Mouse (Mus musculus) midbrain, embryonic 16.5 days (tissue): Measurements from ENCODE around the gene Iqschfp. TPM values are rescaled to one million over a fixed set of nuclear protein-coding genes. Genes with fewer than 3 reads are reported as not detected.

Source experiments
- ATAC-seq: fragments of 200-750 bp; cut with Nextera tagmentation; 2 replicates; pipeline ENCODE4 v1.8.0; 2017; ENCODE audit warnings: moderate TSS enrichment
- H3K27ac ChIP-seq: fragments of 300-500 bp; sonication (generic); 2 replicates; pipeline ENCODE4 v1.5.1; 2014; ENCODE audit warnings: mild to moderate bottlenecking, low read length, mixed read lengths
- H3K27me3 ChIP-seq: fragments of 300-500 bp; sonication (generic); 2 replicates; pipeline ENCODE4 v1.6.1; 2014; ENCODE audit warnings: low read depth, low read length, mixed read lengths; ENCODE audit not compliant: control insufficient read depth, insufficient read depth
- H3K36me3 ChIP-seq: fragments of 300-500 bp; sonication (generic); 2 replicates; pipeline ENCODE4 v1.6.1; 2014; ENCODE audit warnings: mild to moderate bottlenecking, low read length, moderate library complexity, mixed read lengths; ENCODE audit not compliant: control insufficient read depth, insufficient read depth
- H3K4me1 ChIP-seq: fragments of 300-500 bp; sonication (generic); 2 replicates; pipeline ENCODE4 v1.6.1; 2014; ENCODE audit warnings: mild to moderate bottlenecking, low read length, mixed read lengths; ENCODE audit not compliant: control insufficient read depth, insufficient read depth
- H3K4me2 ChIP-seq: fragments of 300-500 bp; sonication (generic); 2 replicates; pipeline ENCODE4 v1.6.1; 2014; ENCODE audit warnings: mild to moderate bottlenecking, low read length, mixed read lengths
- H3K4me3 ChIP-seq: fragments of 300-500 bp; sonication (generic); 2 replicates; pipeline ENCODE4 v1.5.1; 2014; ENCODE audit warnings: low read depth, mild to moderate bottlenecking, low read length, moderate library complexity, mixed read lengths
- H3K9ac ChIP-seq: fragments of 300-500 bp; sonication (generic); 2 replicates; pipeline ENCODE4 v1.6.1; 2014; ENCODE audit warnings: low read depth, low read length, mixed read lengths
- H3K9me3 ChIP-seq: fragments of 300-500 bp; sonication (generic); replicated peaks from 2 replicates; pipeline ENCODE4 v1.6.1; 2014; ENCODE audit warnings: mild to moderate bottlenecking, low read length, mixed read lengths; ENCODE audit not compliant: control insufficient read depth, poor library complexity, severe bottlenecking
- WGBS: fragments of 180-500 bp; shearing (Covaris S2); extraction: QIAGEN DNeasy Blood & Tissue Kit; methylation state at CpG from one replicate; pipeline ENCODE4 v1.1.7; 2014; 5-methylcytosine and 5-hydroxymethylcytosine counted together
- polyA plus RNA-seq: library from polyadenylated mRNA; unstranded; fragments of >200 nt; fragmentation: Nextera tagmentation; extraction: Ambion mirVana; gene quantifications from 2 replicates; pipeline ENCODE4 v1.2.1, GENCODE M21; 2015

Iqschfp gene
- polyA plus RNA-seq, 1 experiment from 2014 or later = 6.7 TPM

- Histone ChIP-seq H3K9me3 (no peaks in the 10 kb centered on the region), H3K36me3 (no peaks in the 10 kb centered on the region), H3K9ac (no peak overlapping the region), H3K27me3 (no peaks in the 10 kb centered on the region), H3K4me2 (no peak overlapping the region), H3K27ac (no peak overlapping the region), H3K4me3 (no peak overlapping the region), H3K4me1 (no peaks in the 10 kb centered on the region)
- no peak for ATAC-seq
- 11% methylated on average over 1 of the region's 1 CpGs for WGBS
Observed at GRCm38 (mm10) chr3:68201214-68201613, 309.2 kb downstream of the Iqschfp start.

- Histone ChIP-seq H3K4me1 (no peaks in the 10 kb centered on the region), H3K27me3 (no peaks in the 10 kb centered on the region), H3K9me3 (no peaks in the 10 kb centered on the region), H3K36me3 (no peaks in the 10 kb centered on the region), H3K4me3 (no peak overlapping the region), H3K9ac (no peak overlapping the region), H3K4me2 (no peak overlapping the region), H3K27ac (no peak overlapping the region)
- 24% methylated on average over 4 of the region's 4 CpGs for WGBS
- peak; percentile 51; the same call in 1 of the 2 replicates for ATAC-seq
Observed at GRCm38 (mm10) chr3:68202162-68202902, 310.3 kb downstream of the Iqschfp start.

DNA sequence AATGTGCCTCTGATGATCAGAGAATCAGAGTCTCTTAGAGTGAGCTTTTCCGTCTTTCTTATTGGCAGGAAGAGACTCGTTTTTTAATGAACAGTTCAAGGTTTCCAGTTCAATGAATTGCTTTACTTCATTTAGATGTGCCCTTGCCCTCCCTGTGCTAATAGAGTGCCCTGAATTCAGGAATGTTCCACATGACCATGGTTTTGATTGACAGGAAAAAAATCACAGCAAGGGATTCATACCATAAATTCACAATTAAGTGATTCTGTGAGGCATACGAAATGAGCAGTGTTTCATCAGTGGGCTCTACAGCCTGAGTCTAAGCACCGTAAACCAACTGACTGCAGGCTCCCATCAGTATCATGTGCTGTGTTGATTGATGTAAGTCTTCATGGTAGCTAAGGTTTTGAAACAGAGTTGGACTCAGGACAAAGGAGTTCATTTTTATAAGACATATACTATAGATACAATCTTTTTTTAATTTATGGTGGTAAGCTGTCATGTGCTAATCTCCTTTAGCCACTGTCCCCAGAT is 312.0 kb downstream of the Iqschfp start:
- H3K27me3 ChIP-seq = no peaks in the 10 kb centered on the region
- H3K4me2 ChIP-seq = no peak overlapping the region
- no peak overlapping the region for H3K27ac ChIP-seq
- no peak for ATAC-seq
- H3K4me3 ChIP-seq = no peak overlapping the region
- H3K9ac ChIP-seq = no peak overlapping the region
- WGBS = 53% methylated on average over 4 of the region's 4 CpGs
- H3K4me1 ChIP-seq = no peaks in the 10 kb centered on the region
- no peaks in the 10 kb centered on the region for H3K9me3 ChIP-seq
- no peaks in the 10 kb centered on the region for H3K36me3 ChIP-seq

DNA sequence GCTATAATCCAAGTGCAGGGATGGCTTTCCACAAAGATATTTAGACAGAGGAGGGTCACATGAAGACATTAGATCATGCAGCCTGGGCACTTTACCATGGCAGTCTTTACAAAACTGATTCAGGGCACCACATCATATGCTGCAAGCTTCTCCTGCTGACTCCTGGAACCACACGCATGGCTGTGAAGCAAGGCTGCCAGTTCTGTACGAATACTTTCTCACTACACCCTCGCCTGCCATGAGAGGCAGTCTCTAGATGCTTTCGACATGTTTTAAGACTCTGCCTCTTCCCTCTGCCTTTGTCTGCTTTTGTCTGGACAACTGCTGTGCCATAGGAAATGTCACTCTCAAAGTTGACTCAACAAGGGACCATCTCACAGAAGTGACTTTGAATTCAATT is 318.4 kb downstream of the Iqschfp start:
- H3K9ac ChIP-seq = no peak overlapping the region
- H3K27me3 ChIP-seq = no peaks in the 10 kb centered on the region
- H3K4me2 ChIP-seq = no peak overlapping the region
- H3K4me1 ChIP-seq = no peaks in the 10 kb centered on the region
- H3K9me3 ChIP-seq = no peaks in the 10 kb centered on the region
- H3K4me3 ChIP-seq = no peak overlapping the region
- no peaks in the 10 kb centered on the region for H3K36me3 ChIP-seq
- H3K27ac ChIP-seq = no peak overlapping the region
- WGBS = 73% methylated on average over 4 of the region's 4 CpGs
- ATAC-seq = no peak

GRCm38 (mm10) chr3:68221452-68221851 is 329.4 kb downstream of the Iqschfp start:
- no peak overlapping the region for H3K4me2 ChIP-seq
- no peaks in the 10 kb centered on the region for H3K9me3 ChIP-seq
- no peak overlapping the region for H3K4me3 ChIP-seq
- no peaks in the 10 kb centered on the region for H3K4me1 ChIP-seq
- H3K36me3 ChIP-seq = no peaks in the 10 kb centered on the region
- no peaks in the 10 kb centered on the region for H3K27me3 ChIP-seq
- H3K9ac ChIP-seq = no peak overlapping the region
- 91% methylated on average over 3 of the region's 3 CpGs for WGBS
- no peak overlapping the region for H3K27ac ChIP-seq
- ATAC-seq = no peak

DNA sequence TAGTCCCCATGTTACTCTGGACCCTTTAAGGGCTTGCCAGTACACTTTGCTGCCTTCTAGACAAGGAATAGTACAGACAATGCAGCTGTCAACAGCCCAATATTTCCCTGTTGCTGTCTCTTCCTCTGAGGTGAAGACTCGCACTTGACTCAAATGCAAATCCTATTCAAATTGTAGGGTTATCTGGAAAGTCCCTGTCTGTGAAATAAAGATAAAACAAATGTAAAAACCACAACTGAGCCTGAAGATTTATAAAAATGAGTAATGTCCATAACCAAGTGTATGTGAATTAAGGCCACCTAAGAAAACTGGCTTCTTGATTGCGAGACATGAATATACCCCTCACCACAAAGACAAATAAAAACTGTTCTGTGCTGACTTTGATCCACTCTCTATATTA is 347.9 kb downstream of the Iqschfp start:
- H3K4me2 ChIP-seq = no peak overlapping the region
- H3K27ac ChIP-seq = no peak overlapping the region
- no peaks in the 10 kb centered on the region for H3K36me3 ChIP-seq
- H3K4me3 ChIP-seq = no peak overlapping the region
- 98% methylated on average over 2 of the region's 2 CpGs for WGBS
- H3K4me1 ChIP-seq = 0 out of 2 replicates have a peak, but pooled peaks cover 2% of the 10 kb centered on the region
- H3K27me3 ChIP-seq = no peaks in the 10 kb centered on the region
- no peak for ATAC-seq
- H3K9ac ChIP-seq = no peak overlapping the region
- H3K9me3 ChIP-seq = no peaks in the 10 kb centered on the region

DNA sequence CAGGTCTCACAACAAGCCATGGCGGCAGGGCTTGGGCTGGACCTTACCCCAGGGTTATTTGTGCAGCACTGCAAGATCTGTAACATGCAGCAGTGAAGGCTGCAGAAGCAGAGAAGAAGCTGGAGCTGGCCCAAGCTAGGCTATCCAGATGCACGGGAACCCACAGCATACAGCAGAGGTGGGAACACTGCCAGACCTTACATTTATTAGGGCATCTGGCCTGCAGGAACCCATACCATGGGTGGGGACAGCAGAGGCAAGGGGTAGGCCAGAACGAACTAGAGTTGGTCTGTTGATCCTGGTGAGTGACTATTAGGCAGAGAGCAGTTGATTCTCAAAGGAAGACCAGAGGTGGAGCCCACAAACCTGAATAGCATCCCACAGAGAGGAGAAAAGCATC is 351.2 kb downstream of the Iqschfp start:
- Histone ChIP-seq H3K9me3 (no peaks in the 10 kb centered on the region), H3K4me1 (no peaks in the 10 kb centered on the region), H3K27ac (no peak overlapping the region), H3K4me3 (no peak overlapping the region), H3K27me3 (no peaks in the 10 kb centered on the region), H3K4me2 (no peak overlapping the region), H3K36me3 (no peaks in the 10 kb centered on the region), H3K9ac (no peak overlapping the region)
- WGBS = 63% methylated on average over 3 of the region's 3 CpGs
- ATAC-seq = no peak

- ATAC-seq = no peak
- WGBS = 82% methylated on average over 4 of the region's 4 CpGs
- Histone ChIP-seq H3K4me3 (no peak overlapping the region), H3K4me2 (no peak overlapping the region), H3K36me3 (no peaks in the 10 kb centered on the region), H3K4me1 (no peaks in the 10 kb centered on the region), H3K27me3 (no peaks in the 10 kb centered on the region), H3K9me3 (no peaks in the 10 kb centered on the region), H3K9ac (no peak overlapping the region), H3K27ac (no peak overlapping the region)
Observed at GRCm38 (mm10) chr3:68246154-68246553, 354.1 kb downstream of the Iqschfp start.

DNA sequence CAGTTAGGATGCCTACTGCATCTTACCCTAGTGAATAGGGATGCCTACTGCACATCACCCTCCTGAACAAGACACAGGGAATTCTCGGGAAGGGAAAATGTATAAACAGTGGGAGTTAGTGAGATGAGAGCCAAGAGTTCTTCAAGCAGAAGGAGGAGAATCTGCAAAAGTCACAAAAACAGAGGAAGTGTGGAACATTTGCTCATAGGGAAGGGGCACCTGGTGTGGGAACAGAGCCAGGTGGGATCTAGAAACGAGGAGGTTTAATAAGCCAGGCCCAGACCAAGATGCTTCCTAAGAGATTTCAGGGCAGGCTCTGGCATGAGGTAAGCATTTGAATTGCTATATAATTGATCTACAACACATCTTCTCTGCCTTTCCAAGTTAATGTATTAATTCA is 358.6 kb downstream of the Iqschfp start:
- no peak for ATAC-seq
- Histone ChIP-seq H3K9ac (no peak overlapping the region), H3K4me1 (no peaks in the 10 kb centered on the region), H3K9me3 (no peaks in the 10 kb centered on the region), H3K27ac (no peak overlapping the region), H3K27me3 (no peaks in the 10 kb centered on the region), H3K36me3 (no peaks in the 10 kb centered on the region), H3K4me3 (no peak overlapping the region), H3K4me2 (no peak overlapping the region)
- 73% methylated on average over 2 of the region's 2 CpGs for WGBS
